Mouse (Mus musculus) lung, embryonic 14.5 days (tissue): ENCODE measurements around the gene Asap2. TPM values are rescaled to one million over a fixed set of nuclear protein-coding genes. Genes with fewer than 3 reads are reported as not detected.
"Not testable (repeated sequence)": the region's sequence is repeated elsewhere in the genome, so short reads cannot be mapped to it uniquely, and the experiment has no call there.

Experiments
- ATAC-seq: fragments of 200-750 bp; cut with Nextera tagmentation; 2 replicates; pipeline ENCODE4 v1.8.0; 2017; ENCODE audit warnings: mild to moderate bottlenecking, moderate TSS enrichment, moderate library complexity; ENCODE audit not compliant: insufficient read depth
- DNase-seq: peaks from one replicate; pipeline ENCODE4 v3.0.0-alpha.2; 2015
- H3K27ac ChIP-seq: fragments of 300-500 bp; sonication (generic); 2 replicates; pipeline ENCODE4 v1.5.1; 2014; ENCODE audit warnings: low read depth, mild to moderate bottlenecking, moderate library complexity
- H3K27me3 ChIP-seq: fragments of 300-500 bp; sonication (generic); 2 replicates; pipeline ENCODE4 v1.6.1; 2014; ENCODE audit warnings: low read length, control low read depth; ENCODE audit not compliant: insufficient read depth
- H3K36me3 ChIP-seq: fragments of 300-500 bp; sonication (generic); 2 replicates; pipeline ENCODE4 v1.6.1; 2014; ENCODE audit warnings: control low read depth; ENCODE audit not compliant: insufficient read depth
- H3K4me1 ChIP-seq: fragments of 300-500 bp; sonication (generic); 2 replicates; pipeline ENCODE4 v1.6.1; 2014; ENCODE audit warnings: antibody characterized with exemption, control low read depth; ENCODE audit not compliant: insufficient read depth
- H3K4me2 ChIP-seq: fragments of 300-500 bp; sonication (generic); 2 replicates; pipeline ENCODE4 v1.6.1; 2014; ENCODE audit warnings: mild to moderate bottlenecking
- H3K4me3 ChIP-seq: fragments of 300-500 bp; sonication (generic); 2 replicates; pipeline ENCODE4 v1.5.1; 2014; ENCODE audit warnings: low read depth, low read length
- H3K9ac ChIP-seq: fragments of 300-500 bp; sonication (generic); 2 replicates; pipeline ENCODE4 v1.6.1; 2014
- H3K9me3 ChIP-seq: fragments of 300-500 bp; sonication (generic); 2 replicates; pipeline ENCODE4 v1.6.1; 2016; ENCODE audit warnings: low read depth, low read length, control low read depth
- CTCF ChIP-seq: IDR thresholded peaks from 2 replicates; pipeline ENCODE4 v1.5.1; 2016; ENCODE audit warnings: antibody characterized with exemption, low read depth
- WGBS: fragments of 180-500 bp; shearing (Covaris S2); extraction: QIAGEN DNeasy Blood & Tissue Kit; methylation state at CpG from one replicate; pipeline ENCODE4 v1.1.7; 2014; 5-methylcytosine and 5-hydroxymethylcytosine counted together
- polyA plus RNA-seq: library from polyadenylated mRNA; unstranded; fragments of >200 nt; fragmentation: Nextera tagmentation; extraction: Ambion mirVana; gene quantifications from 2 replicates; pipeline ENCODE4 v1.2.1, GENCODE M21; 2014

Gene Asap2
- polyA plus RNA-seq: 13.8 and 15.4 TPM in 2 replicates

DNA sequence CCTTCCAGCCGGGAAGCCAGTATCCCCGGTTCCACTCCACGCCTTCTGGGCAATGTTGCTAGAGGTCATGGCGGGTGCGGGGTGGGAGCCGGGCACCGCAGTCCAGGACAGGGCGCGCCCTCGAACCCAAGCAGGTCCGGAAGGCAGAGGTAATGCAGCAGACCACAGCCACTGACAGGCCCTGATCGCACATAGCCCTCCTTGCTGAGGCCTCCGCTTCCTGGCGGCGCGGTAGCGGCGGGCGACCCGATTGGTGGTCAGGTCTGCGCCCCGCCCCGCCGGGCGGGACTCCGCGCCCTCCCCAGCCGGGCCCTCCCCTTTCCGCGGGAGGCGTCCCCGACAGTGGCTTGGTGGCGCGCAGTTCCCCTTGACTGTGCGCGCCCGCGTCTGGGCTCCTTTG is at the start of gene Asap2:
Asap2 (plus strand) TSS at position 328 of the 400 bp plus-strand sequence.
- peak; percentile 0 for DNase-seq
- Histone ChIP-seq H3K4me3 (peak within 1 kb of the TSS; percentile 41), H3K9ac (peak within 1 kb of the TSS; percentile 29; the same call in 1 of the 2 replicates), H3K4me2 (peak within 1 kb of the TSS; percentile 47)
- not testable (repeated sequence) for H3K4me1 ChIP-seq, ATAC-seq, H3K27me3 ChIP-seq, H3K9me3 ChIP-seq, H3K27ac ChIP-seq, H3K36me3 ChIP-seq
- 0% methylated on average over 17 of the region's 38 CpGs for WGBS

DNA sequence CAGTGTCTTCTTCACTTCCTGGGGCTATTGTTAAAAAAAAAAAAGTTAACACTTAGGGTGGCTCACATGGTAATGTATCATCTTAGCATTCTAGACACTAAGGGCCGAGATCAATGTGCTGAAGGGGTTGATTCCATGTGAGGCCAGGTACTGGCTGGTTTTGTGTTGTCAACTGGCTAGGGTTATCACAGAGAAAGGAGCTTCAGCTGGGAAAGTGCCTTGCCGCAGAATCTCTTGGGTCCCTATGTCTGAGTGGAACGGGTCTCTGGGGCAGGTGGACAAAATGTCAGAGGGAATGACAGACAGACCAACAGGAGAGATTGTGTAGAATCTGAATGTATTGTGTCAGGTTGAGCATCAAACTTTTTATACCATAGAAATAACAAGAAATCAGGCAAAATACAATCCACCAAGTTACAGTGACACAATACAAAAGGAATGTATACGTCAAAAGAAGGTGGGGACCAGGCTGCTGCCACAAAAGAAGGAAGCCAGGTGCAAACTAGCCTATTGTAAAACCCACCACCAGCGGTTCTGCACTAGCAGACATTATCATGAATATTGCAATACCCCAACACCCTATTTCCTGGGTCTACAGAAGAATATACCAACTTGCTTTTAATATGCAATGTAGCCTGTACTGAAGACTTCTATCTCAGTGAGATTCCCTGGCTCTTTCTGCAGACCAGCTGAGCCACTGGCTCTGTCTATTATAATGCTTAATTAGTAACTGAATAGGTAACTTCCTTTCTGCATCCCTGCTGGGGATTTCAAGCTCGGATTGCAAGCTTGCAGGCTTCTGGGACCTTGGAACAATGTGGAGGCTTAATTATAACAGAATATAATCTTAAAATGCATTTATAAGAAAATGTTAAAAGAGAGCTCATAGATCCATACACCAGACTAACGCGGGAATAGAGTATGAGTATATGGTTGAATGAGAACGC is 42.9 kb upstream of the Asap2 start:
- H3K27ac ChIP-seq, H3K9me3 ChIP-seq, H3K27me3 ChIP-seq, H3K36me3 ChIP-seq, DNase-seq, ATAC-seq, H3K9ac ChIP-seq, H3K4me3 ChIP-seq, H3K4me2 ChIP-seq, H3K4me1 ChIP-seq: not testable (repeated sequence)
- WGBS: 74% methylated on average over 9 of the region's 9 CpGs

DNA sequence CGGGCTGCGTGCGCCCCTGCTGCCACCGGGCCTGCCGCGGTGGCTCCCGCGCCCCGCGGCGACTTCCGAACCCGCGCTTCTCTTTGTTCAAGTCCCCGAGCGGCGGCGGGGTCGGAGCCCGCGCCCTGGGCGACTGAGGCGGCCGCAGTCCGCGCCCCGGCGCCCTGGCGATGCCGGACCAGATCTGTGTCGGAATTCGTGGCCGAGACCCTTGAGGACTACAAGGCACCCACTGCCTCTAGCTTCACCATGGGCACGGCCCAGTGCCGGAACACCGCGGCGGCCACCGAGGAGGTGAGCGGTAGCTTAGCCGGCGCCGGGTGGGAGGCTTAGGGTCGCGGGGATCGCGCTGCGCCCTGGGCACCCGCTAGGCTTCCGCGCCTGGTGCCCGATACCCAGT is 320 bp downstream of the Asap2 start:
- Histone ChIP-seq H3K4me3 (peak overlapping the region; percentile 41), H3K4me2 (peak overlapping the region; percentile 47; the same call in 1 of the 2 replicates), H3K9ac (peak overlapping the region; percentile 26; the same call in 1 of the 2 replicates)
- H3K4me1 ChIP-seq, H3K36me3 ChIP-seq, H3K9me3 ChIP-seq, ATAC-seq, H3K27ac ChIP-seq, H3K27me3 ChIP-seq: not testable (repeated sequence)
- 0% methylated on average over 41 of the region's 52 CpGs for WGBS
- DNase-seq: peak; percentile 7

DNA sequence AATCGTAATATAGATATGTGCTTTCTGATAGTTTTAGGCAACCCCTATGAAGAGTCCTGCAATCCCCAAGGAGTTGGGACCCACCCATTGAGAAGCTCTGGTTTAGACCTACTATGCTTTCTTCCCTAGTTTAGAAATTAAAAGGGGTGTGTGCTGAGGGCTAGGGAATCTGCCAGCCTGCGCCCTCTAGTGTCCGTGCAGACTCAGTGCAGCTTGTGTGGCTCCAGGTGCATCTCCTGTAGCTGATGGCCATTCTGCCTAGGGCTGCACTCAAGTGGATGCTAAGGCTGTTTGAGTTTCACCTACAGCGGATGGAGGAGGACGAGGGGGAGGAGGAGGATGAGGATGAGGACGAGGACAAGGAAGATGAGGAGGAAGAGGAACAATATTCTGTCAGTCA is 40.6 kb downstream of the Asap2 start:
- not testable (repeated sequence) for H3K27ac ChIP-seq, H3K4me3 ChIP-seq, H3K4me2 ChIP-seq, H3K36me3 ChIP-seq, H3K27me3 ChIP-seq, DNase-seq, H3K9me3 ChIP-seq, H3K4me1 ChIP-seq, ATAC-seq, H3K9ac ChIP-seq
- peak; percentile 29 for TF ChIP-seq CTCF
- whole genome bisulfite sequencing: 51% methylated on average over 6 of the region's 6 CpGs

DNA sequence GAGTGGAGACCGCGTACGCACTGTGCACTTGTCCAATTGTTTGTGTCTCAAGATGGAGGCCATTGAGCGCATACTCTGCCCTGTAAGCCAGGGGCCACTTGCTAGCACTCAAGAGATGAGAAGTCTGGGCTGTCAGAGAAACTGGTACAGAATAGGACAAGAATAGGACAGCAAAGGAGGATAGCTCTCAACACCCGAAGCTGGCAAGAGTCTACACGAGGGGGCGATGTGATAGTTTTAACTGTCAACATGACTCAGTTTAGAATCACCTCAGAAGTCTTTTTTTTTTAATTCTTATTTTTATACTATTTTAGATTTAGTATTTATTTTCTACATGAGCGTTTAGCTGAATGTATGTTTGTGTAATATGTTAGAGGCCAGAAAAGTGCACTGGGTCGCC is 56.5 kb downstream of the Asap2 start:
- not testable (repeated sequence) for H3K4me2 ChIP-seq, H3K27ac ChIP-seq, H3K9me3 ChIP-seq, H3K9ac ChIP-seq, H3K36me3 ChIP-seq, H3K4me3 ChIP-seq, DNase-seq, H3K27me3 ChIP-seq, ATAC-seq, H3K4me1 ChIP-seq
- 91% methylated on average over 9 of the region's 9 CpGs for WGBS

DNA sequence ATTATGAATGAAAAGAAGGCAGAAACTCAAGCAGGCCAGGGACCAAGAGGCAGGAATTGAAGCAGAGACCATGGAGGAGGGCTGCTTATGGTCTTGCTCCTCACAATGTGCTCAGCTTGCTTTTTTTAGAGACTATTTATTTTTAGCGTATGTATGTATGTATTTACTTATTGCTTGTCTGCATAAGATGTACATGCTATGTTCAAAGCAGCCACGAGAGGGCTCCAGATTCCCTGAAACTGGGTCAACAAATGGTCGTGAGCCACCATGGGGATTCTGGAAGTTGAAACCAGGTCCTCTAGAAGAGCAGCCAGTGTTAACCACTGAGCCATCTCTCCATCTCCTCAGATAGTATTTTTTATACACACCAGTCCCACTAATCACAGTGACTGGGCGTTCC is 85.5 kb downstream of the Asap2 start:
- H3K36me3 ChIP-seq, H3K27me3 ChIP-seq, ATAC-seq, H3K4me3 ChIP-seq, H3K27ac ChIP-seq, H3K9ac ChIP-seq, H3K4me1 ChIP-seq, H3K4me2 ChIP-seq, H3K9me3 ChIP-seq: not testable (repeated sequence)
- 26% methylated on average over 4 of the region's 4 CpGs for WGBS
- peak; percentile 57 for TF ChIP-seq CTCF
- peak; percentile 89 for DNase-seq

DNA sequence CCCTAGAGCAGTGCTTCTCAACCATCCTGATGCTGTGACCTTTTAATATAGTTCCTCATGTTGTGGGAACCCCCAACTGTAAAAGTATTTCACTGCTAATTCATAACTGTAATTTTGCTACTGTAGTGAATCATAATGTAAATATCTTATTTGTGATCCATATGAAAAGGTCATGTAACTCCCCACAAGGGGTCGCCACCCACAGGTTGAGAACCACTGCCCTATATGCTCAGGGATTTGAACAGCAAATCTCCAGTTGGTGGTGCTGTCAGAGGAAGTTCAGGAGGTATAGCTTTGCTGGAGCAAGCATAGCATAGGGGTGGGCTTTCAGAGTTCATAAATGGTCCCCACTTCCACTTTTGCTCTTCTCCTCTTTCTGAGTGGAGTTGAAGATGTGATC is 99.9 kb downstream of the Asap2 start:
- H3K9ac ChIP-seq, H3K27me3 ChIP-seq: not testable (repeated sequence)

DNA sequence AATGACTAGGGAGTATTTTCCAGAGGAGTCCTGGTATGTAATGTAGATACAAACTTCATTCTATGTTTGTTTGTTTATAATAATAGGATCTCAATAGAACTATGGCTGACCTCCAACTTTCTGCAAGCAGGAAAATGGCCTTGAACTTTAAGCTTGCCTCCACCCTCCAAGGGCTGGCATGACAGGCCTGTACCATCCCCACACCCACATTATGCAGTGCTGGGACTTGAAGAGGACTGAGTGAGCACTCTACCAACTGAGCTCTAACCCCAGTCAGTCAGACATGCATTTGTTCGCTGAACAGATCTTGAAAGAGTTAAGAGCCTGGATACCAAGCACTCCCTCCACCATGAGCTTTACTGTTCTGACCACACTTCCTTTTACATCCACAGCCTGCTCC is 102.2 kb downstream of the Asap2 start:
- not testable (repeated sequence) for H3K27ac ChIP-seq, H3K27me3 ChIP-seq, H3K9ac ChIP-seq, H3K36me3 ChIP-seq, DNase-seq, H3K4me1 ChIP-seq, H3K4me3 ChIP-seq, H3K4me2 ChIP-seq, H3K9me3 ChIP-seq, ATAC-seq
- 71% methylated on average over 1 of the region's 1 CpGs for WGBS

More for the DNA sequence above, 99.9 kb downstream of the Asap2 start:
- not testable (repeated sequence) for H3K4me2 ChIP-seq, ATAC-seq, H3K4me1 ChIP-seq, H3K4me3 ChIP-seq, H3K36me3 ChIP-seq, H3K27ac ChIP-seq, H3K9me3 ChIP-seq
- peak; percentile 20; the same call in 1 of the 2 replicates for TF ChIP-seq CTCF
- 19% methylated on average over 1 of the region's 1 CpGs for WGBS
- DNase-seq: peak; percentile 38

DNA sequence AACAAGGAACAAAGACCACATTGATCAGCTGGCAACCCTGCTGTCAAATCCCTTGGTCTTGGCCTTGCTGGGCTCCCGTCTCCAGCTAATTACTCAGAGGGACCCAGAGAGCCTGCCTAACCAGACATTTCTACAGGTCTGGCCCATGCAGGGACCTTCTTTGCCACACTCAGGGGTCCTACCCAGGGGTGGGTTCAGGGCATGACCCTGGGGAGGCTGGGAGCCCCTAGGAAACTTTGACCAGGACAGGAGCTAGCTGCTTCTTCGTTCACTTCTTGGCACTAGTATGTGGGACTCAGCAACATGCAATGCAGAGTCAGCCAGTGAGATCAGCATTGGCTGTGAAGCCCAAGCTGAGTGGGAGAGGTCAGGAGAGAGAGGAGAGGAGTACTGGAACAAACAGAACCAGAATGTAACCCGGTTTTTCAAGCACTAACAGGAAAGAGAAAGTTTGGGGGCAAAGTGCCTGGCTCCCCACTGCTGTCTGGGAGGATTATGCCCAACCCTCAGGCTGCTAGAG is 107.6 kb downstream of the Asap2 start:
- H3K9me3 ChIP-seq, H3K4me1 ChIP-seq, ATAC-seq, H3K9ac ChIP-seq, H3K27me3 ChIP-seq, H3K36me3 ChIP-seq, H3K4me2 ChIP-seq, H3K27ac ChIP-seq, DNase-seq, H3K4me3 ChIP-seq: not testable (repeated sequence)
- WGBS: 52% methylated on average over 3 of the region's 3 CpGs
